In genomic region chr1:190183574-190183973, GRCm38 (mm10) we compare ENCODE assay signal across 18 mouse cellular contexts. TPM values are rescaled to one million over a fixed set of nuclear protein-coding genes. Genes with fewer than 3 reads are reported as not detected.
DNase-seq lines count a peak whose midpoint lies in the region; ATAC-seq lines count a peak whose summit lies in the region.
"Had no signal": no experiment of that assay in that cellular context is flagged by ENCODE, and none has a peak within 500 bp of the region (broad histone marks: within the 10 kb centered on the region; RNA-seq: fewer than 3 reads in every experiment).

No protein-coding gene starts in this region.

- H3K9me3 ChIP-seq in heart, embryonic 10.5 days, result no peaks in the 10 kb centered on the region
- no peaks in the 10 kb centered on the region for H3K9me3 ChIP-seq in midbrain, embryonic 11.5 days (ENCODE audit: control insufficient read depth, low read length)
- H3K9me3 ChIP-seq in midbrain, embryonic 10.5 days (replicated peaks), result no peaks in the 10 kb centered on the region

- no peaks in the 10 kb centered on the region for H3K36me3 ChIP-seq in heart, embryonic 10.5 days
- H3K36me3 ChIP-seq in midbrain, embryonic 11.5 days (ENCODE audit: control insufficient read depth, insufficient read depth, low read length), result no peaks in the 10 kb centered on the region
- H3K36me3 ChIP-seq in midbrain, embryonic 10.5 days, result no peaks in the 10 kb centered on the region
- H3K36me3 ChIP-seq: G1E had no signal

- H3K4me2 ChIP-seq in midbrain, embryonic 11.5 days, result no peak overlapping the region

- no peak overlapping the region for H3K9ac ChIP-seq in midbrain, embryonic 11.5 days (ENCODE audit: low read length)

- H3K27me3 ChIP-seq in heart, embryonic 10.5 days (ENCODE audit: insufficient read depth, poor library complexity, severe bottlenecking), result no peaks in the 10 kb centered on the region
- H3K27me3 ChIP-seq in midbrain, embryonic 11.5 days (ENCODE audit: control insufficient read depth, insufficient read depth, low read length), result peaks cover 2% of the 10 kb centered on the region; the same call in 1 of the 2 replicates
- H3K27me3 ChIP-seq in midbrain, embryonic 10.5 days (ENCODE audit: low read depth, poor library complexity, severe bottlenecking), result peaks cover 32% of the 10 kb centered on the region

- peak; percentile 61 for DNase-seq in heart, adult 11 months
- no peak for DNase-seq in heart, embryonic 10.5 days (ENCODE audit: low spot score)
- DNase-seq in midbrain, embryonic 11.5 days (ENCODE audit: low spot score, missing footprints), result peak; percentile 74
- DNase-seq in midbrain, embryonic 10.5 days (ENCODE audit: low spot score), result no peak
- DNase-seq: adrenal gland, adult 2 months; adrenal gland, adult 8-10 months; adrenal gland, postnatal 10 days; adrenal gland, postnatal 14 days; adrenal gland, postnatal 25 days; adrenal gland, postnatal 36 days; B cell, adult 2 months; cerebellum, adult 11 months; cerebellum, adult 11-12 months; cerebellum, adult 18-20 months had no signal

- H3K4me3 ChIP-seq in heart, embryonic 10.5 days, result no peak overlapping the region
- H3K4me3 ChIP-seq in midbrain, embryonic 11.5 days (ENCODE audit: low read depth, low read length), result no peak overlapping the region
- no peak overlapping the region for H3K4me3 ChIP-seq in midbrain, embryonic 10.5 days

- H3K4me1 ChIP-seq in heart, embryonic 10.5 days, result peaks cover 22% of the 10 kb centered on the region
- H3K4me1 ChIP-seq in midbrain, embryonic 11.5 days (ENCODE audit: control insufficient read depth, insufficient read depth, low read length), result 0 out of 2 replicates have a peak, but pooled peaks cover 4% of the 10 kb centered on the region
- H3K4me1 ChIP-seq in midbrain, embryonic 10.5 days, result peaks cover 32% of the 10 kb centered on the region

- 86% methylated on average over 4 of the region's 4 CpGs for WGBS in heart, embryonic 10.5 days
- 92% methylated on average over 4 of the region's 4 CpGs for WGBS in midbrain, embryonic 11.5 days
- WGBS in midbrain, embryonic 10.5 days, result 97% methylated on average over 4 of the region's 4 CpGs

- no peak for ATAC-seq in midbrain, embryonic 11.5 days (ENCODE audit: low FRiP score)
- ATAC-seq: activated CD4-positive, CD25-positive, alpha-beta regulatory T cell, adult 4 months; CD4-positive, CD25-positive, alpha-beta regulatory T cell, adult 4 months; Patski had no signal

- no peak overlapping the region for H3K27ac ChIP-seq in heart, embryonic 10.5 days
- H3K27ac ChIP-seq in midbrain, embryonic 11.5 days (ENCODE audit: low read depth, low read length), result no peak overlapping the region
- no peak overlapping the region for H3K27ac ChIP-seq in midbrain, embryonic 10.5 days (replicated peaks)

RNA-seq across cellular contexts. Expression of gene Prox1, which starts 13.1 kb away (rescaled TPM):
- polyA plus RNA-seq in heart, embryonic 10.5 days (2016; fragmentation: Nextera tagmentation; extraction: Ambion mirVana), result 13.3 and 17.3 TPM in 2 replicates
- 8.3 TPM in 2 replicates for polyA plus RNA-seq in midbrain, embryonic 11.5 days (2014; fragmentation: Nextera tagmentation; extraction: Ambion mirVana)
- polyA plus RNA-seq in midbrain, embryonic 10.5 days (2016; fragmentation: Nextera tagmentation; extraction: Ambion mirVana), result 6.5 and 10.3 TPM in 2 replicates
- polyA plus RNA-seq: G1E had no signal

Comparison
In these comparisons a context has a peak if more than half of its experiments do, and no peak if none do; other contexts are left out.
1. DNase-seq: peak in heart, adult 11 months (single experiment) and midbrain, embryonic 11.5 days (single experiment); none in heart, embryonic 10.5 days (single experiment) and midbrain, embryonic 10.5 days (single experiment).